Mouse (Mus musculus): ENCODE measurements around the gene Pkd1l2.

The Pkd1l2 gene

DNA sequence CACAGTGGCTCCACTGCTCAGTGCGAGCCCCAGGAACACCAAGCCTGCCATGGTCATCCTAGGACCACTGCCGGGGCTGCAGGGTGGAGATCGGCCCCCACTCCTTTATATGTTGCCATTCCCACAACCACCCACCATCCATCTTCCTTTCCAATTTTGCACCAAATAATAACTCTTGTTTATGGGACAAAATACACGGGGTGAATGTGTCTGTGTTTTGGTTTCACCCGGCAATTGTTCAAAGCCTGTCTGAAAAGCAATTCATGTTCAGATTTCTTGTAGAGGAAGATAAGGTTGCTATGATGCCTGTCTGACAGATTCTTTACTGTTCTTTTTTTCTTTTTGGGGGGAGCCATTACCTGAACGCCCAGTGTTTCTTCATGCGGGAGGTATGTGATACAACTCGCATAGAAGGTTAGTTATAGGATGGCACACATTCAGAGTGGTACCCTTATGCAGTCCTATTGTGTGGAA is at the start of gene Pkd1l2:
Gene Pkd1l2 (minus strand): TSS at position 51 of the 474 bp plus-strand sequence.
- H3K36me3 ChIP-seq (ENCODE audit: control insufficient read depth, insufficient read depth, low read length, poor library complexity, severe bottlenecking) = no peaks in the 10 kb centered on the region
- H3K27me3 ChIP-seq (ENCODE audit: control insufficient read depth, insufficient read depth, low read length, poor library complexity, severe bottlenecking) = no peaks in the 10 kb centered on the region
- DNase-seq (ENCODE audit: low read depth, low spot score) = no peak

DNA sequence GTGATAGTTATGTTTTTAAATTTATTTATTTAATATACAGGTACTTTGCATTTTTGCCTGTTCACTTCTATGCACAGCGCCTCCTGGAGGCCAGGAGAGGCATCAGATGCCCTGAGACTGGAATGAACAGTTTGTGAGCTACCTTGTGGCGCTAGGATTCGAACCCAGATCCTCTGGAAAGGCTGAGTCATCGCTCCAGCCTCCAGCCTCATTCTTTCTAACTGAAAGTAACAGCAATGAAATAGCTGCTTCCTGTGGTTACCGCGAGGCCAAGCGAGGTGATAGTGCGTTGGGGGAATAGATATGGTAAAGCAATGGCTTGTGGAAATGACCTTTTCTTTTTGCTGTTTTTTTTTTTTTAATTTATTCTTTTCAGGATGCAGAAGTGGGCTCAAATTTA is 44.8 kb upstream of the Pkd1l2 start:
- DNase-seq (ENCODE audit: low read depth, low spot score) = peak; percentile 32
- Histone ChIP-seq H3K27me3 (ENCODE audit: control insufficient read depth, insufficient read depth, low read length, poor library complexity, severe bottlenecking) (no peaks in the 10 kb centered on the region), H3K36me3 (ENCODE audit: control insufficient read depth, insufficient read depth, low read length, poor library complexity, severe bottlenecking) (no peaks in the 10 kb centered on the region)

DNA sequence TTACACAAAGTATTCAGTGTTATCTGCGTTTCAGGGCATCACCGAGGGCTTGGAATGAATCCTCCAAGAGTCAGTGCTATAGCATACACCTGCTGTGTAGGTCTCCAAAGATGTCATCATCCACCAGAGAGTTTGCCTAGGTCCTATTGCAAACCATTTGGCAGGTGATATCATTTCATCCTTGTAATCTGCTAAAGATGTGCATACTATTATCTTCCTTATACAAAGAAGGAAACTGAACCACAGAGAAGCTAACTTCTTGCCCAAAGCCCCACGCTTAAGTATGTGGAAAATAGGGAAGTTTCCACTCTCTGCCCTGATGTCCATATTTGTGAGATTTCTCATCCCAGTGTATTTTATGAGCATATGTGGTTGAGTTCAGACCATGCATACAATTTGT is 44.2 kb upstream of the Pkd1l2 start:
- Histone ChIP-seq H3K27me3 (ENCODE audit: control insufficient read depth, insufficient read depth, low read length, poor library complexity, severe bottlenecking) (no peaks in the 10 kb centered on the region), H3K36me3 (ENCODE audit: control insufficient read depth, insufficient read depth, low read length, poor library complexity, severe bottlenecking) (no peaks in the 10 kb centered on the region)
- DNase-seq (ENCODE audit: low read depth, low spot score) = no peak

- Histone ChIP-seq H3K36me3 (ENCODE audit: control insufficient read depth, insufficient read depth, low read length, poor library complexity, severe bottlenecking) (no peaks in the 10 kb centered on the region), H3K27me3 (ENCODE audit: control insufficient read depth, insufficient read depth, low read length, poor library complexity, severe bottlenecking) (no peaks in the 10 kb centered on the region)
- no peak for DNase-seq (ENCODE audit: low read depth, low spot score)
Measured at GRCm38 (mm10) chr8:117125854-117126253, 43.6 kb upstream of the Pkd1l2 start.

DNA sequence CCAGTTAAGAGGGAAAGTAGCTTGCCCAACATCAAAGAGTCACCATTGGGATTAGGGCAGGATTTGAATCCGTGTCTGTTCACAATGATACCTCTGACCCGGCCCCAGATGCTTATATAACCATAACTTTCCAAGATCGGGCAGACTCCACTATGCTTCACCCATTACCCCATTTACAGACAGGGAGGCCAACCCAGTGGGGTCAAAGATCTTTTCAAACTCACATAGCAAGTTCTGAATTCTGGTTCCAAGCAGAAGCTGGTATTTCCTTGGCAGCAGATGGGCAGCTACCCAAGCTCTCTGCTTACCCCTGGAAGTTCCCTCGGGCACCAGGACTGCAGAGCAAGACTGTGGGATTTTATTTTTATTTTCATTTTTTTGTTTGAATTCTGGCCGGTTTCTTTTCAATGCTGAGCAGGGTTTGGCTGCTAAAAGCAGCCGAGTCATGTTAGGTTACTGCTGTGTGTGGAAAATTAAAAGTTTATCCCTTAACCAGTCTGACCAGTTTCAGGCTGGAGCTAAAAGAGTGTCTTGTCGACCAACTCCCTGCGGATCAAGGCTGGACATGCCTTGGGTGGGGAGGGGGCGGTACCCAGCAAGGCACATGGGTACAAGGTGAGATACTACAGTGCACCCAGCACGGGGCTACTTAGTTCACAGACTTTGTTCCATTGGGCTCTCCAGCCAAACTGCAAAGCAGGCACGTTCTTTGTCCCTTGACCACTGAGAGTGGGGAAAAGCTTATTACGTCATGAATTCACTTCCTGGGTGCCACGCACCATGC is 41.8 kb upstream of the Pkd1l2 start:
- Histone ChIP-seq H3K36me3 (ENCODE audit: control insufficient read depth, insufficient read depth, low read length, poor library complexity, severe bottlenecking) (no peaks in the 10 kb centered on the region), H3K27me3 (ENCODE audit: control insufficient read depth, insufficient read depth, low read length, poor library complexity, severe bottlenecking) (no peaks in the 10 kb centered on the region)
- DNase-seq (ENCODE audit: low read depth, low spot score) = no peak

GRCm38 (mm10) chr8:117121277-117121676 is 39.0 kb upstream of the Pkd1l2 start:
- DNase-seq (ENCODE audit: low read depth, low spot score) = peak; percentile 83

GRCm38 (mm10) chr8:117118409-117118808 is 36.2 kb upstream of the Pkd1l2 start:
- no peaks in the 10 kb centered on the region for H3K27me3 ChIP-seq (ENCODE audit: control insufficient read depth, insufficient read depth, low read length, poor library complexity, severe bottlenecking)
- DNase-seq (ENCODE audit: low read depth, low spot score) = no peak

More at GRCm38 (mm10) chr8:117121277-117121676, 39.0 kb upstream of the Pkd1l2 start:
- Histone ChIP-seq H3K27me3 (ENCODE audit: control insufficient read depth, insufficient read depth, low read length, poor library complexity, severe bottlenecking) (no peaks in the 10 kb centered on the region), H3K36me3 (ENCODE audit: control insufficient read depth, insufficient read depth, low read length, poor library complexity, severe bottlenecking) (no peaks in the 10 kb centered on the region)

GRCm38 (mm10) chr8:117116534-117116933 is 34.3 kb upstream of the Pkd1l2 start:
- H3K27me3 ChIP-seq (ENCODE audit: control insufficient read depth, insufficient read depth, low read length, poor library complexity, severe bottlenecking) = no peaks in the 10 kb centered on the region
- no peaks in the 10 kb centered on the region for H3K36me3 ChIP-seq (ENCODE audit: control insufficient read depth, insufficient read depth, low read length, poor library complexity, severe bottlenecking)
- DNase-seq (ENCODE audit: low read depth, low spot score) = no peak

More at GRCm38 (mm10) chr8:117118409-117118808, 36.2 kb upstream of the Pkd1l2 start:
- no peaks in the 10 kb centered on the region for H3K36me3 ChIP-seq (ENCODE audit: control insufficient read depth, insufficient read depth, low read length, poor library complexity, severe bottlenecking)

DNA sequence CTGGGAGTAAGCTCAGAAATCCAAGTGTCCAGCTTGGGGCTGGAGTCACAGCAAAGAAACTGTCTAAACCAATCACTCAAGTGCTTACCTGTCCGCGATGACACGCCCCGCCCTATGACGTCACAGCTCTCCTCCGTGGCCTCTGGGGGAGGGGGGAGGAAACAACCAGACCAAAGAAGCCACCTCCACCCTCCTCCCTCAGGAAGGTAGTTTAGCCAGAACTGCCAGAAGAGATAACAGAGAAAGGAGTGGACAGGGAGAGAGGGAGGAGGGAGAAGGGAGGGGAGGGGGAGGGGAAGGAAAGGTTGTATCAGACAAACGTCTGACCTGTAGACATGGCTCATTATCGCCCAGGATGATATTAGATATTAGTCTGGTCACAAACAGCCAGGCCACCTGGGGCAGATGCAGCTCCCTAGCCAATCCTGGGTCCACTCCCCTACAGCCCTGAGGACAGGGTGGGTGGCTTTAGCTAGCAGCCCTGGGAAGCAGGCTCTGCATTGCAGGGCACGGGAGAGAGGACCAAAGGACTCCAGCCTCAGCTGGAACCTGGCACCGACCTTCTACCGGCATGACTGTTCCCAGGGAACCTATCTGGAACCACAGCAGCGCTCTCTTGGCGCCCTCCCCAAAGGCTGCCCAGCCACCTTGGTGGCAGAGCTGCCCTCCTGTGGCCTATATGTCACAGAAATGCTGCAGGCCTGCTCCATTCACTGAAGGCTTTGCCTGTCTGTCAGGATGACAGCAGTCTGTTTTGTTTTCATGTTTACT is 33.6 kb upstream of the Pkd1l2 start:
- H3K36me3 ChIP-seq (ENCODE audit: control insufficient read depth, insufficient read depth, low read length, poor library complexity, severe bottlenecking) = no peaks in the 10 kb centered on the region

GRCm38 (mm10) chr8:117115094-117115493 is 32.8 kb upstream of the Pkd1l2 start:
- Histone ChIP-seq H3K36me3 (ENCODE audit: control insufficient read depth, insufficient read depth, low read length, poor library complexity, severe bottlenecking) (no peaks in the 10 kb centered on the region), H3K27me3 (ENCODE audit: control insufficient read depth, insufficient read depth, low read length, poor library complexity, severe bottlenecking) (no peaks in the 10 kb centered on the region)
- DNase-seq (ENCODE audit: low read depth, low spot score) = no peak

More for the DNA sequence above, 33.6 kb upstream of the Pkd1l2 start:
- no peaks in the 10 kb centered on the region for H3K27me3 ChIP-seq (ENCODE audit: control insufficient read depth, insufficient read depth, low read length, poor library complexity, severe bottlenecking)
- peak; percentile 57 for DNase-seq (ENCODE audit: low read depth, low spot score)

DNA sequence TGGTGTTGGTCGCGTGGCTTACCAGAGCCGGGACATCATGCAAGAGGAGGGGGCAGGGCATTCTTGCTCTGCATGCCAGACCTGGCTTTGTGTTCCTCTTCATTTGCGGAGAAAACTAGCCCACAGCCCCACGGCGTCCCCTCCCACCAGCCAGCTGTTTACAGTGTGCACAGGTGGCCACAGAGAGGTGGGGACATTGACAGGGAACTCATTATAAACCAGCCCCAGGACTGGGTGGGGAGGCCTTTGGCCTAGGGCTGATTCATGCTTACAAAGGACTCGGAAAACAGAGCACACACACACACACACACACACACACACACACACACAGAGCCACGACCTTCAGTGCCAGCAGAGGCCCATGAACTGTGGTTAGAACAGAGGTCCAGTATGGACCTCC is 30.0 kb upstream of the Pkd1l2 start:
- DNase-seq (ENCODE audit: low read depth, low spot score) = no peak
- H3K27me3 ChIP-seq (ENCODE audit: control insufficient read depth, insufficient read depth, low read length, poor library complexity, severe bottlenecking) = no peaks in the 10 kb centered on the region
- no peaks in the 10 kb centered on the region for H3K36me3 ChIP-seq (ENCODE audit: control insufficient read depth, insufficient read depth, low read length, poor library complexity, severe bottlenecking)

DNA sequence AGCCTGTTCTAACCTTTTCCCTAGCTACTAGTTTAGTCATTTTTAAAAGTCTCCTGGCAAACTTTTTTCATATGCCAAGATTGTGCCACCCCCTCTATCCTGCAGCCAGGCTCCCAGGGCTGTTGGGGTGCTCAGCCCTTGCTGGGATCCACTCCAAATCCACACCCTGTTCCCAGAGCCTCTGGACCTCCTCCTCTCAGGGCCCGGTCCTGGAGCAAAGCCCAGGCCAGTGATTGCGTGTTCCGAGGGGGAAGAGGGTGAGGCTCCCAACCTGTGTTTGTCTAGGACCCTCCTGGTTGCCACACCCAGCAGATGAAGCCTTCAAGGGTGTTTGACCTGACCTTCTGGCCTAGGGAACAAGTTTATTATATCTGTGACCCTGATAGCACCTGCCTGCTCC is 29.4 kb upstream of the Pkd1l2 start:
- Histone ChIP-seq H3K36me3 (ENCODE audit: control insufficient read depth, insufficient read depth, low read length, poor library complexity, severe bottlenecking) (no peaks in the 10 kb centered on the region), H3K27me3 (ENCODE audit: control insufficient read depth, insufficient read depth, low read length, poor library complexity, severe bottlenecking) (no peaks in the 10 kb centered on the region)
- DNase-seq (ENCODE audit: low read depth, low spot score) = no peak

DNA sequence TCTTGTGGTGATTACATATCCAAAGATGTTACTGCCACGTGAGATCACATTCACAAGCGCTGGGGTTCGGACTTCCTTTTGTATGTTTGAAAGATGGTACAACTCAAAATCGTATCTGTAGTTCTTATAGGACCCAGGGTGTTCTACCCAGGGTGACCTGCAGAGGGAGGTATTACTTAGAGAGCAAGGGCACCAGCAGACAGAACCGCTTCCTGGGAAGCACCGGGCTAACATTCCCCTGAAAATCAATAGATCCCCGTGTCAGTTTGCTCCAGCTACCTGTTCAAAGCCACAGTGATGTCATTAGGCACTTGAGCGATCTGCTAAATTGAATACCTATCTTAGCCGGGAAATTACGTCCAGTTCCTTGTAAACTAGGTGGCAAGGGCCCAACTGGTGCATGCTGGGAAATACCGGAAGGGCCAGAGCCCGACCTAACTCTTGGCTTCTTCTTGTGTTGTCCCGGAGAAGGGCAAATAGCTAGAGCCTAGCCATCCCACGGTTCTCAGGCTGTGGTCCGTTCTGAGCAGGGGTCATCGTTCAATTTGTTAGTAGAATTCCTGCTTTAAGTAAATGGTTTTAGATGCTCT is 27.6 kb upstream of the Pkd1l2 start:
- H3K27me3 ChIP-seq (ENCODE audit: control insufficient read depth, insufficient read depth, low read length, poor library complexity, severe bottlenecking) = no peaks in the 10 kb centered on the region
- peak; percentile 68 for DNase-seq (ENCODE audit: low read depth, low spot score)
- H3K36me3 ChIP-seq (ENCODE audit: control insufficient read depth, insufficient read depth, low read length, poor library complexity, severe bottlenecking) = no peaks in the 10 kb centered on the region

GRCm38 (mm10) chr8:117109018-117109711 is 26.9 kb upstream of the Pkd1l2 start:
- peak; percentile 52 for DNase-seq (ENCODE audit: low read depth, low spot score)
- Histone ChIP-seq H3K27me3 (ENCODE audit: control insufficient read depth, insufficient read depth, low read length, poor library complexity, severe bottlenecking) (no peaks in the 10 kb centered on the region), H3K36me3 (ENCODE audit: control insufficient read depth, insufficient read depth, low read length, poor library complexity, severe bottlenecking) (no peaks in the 10 kb centered on the region)

Data from splenic B cell, adult 2 months (primary cell).